Mouse (Mus musculus) G1E (cell line): Measurements from ENCODE around the gene Ankrd17.

Experiments
- CTCF ChIP-seq: IDR thresholded peaks from 2 replicates; pipeline ENCODE4 v1.5.1; 2012; ENCODE audit warnings: low read depth, low read length, inconsistent platforms, mixed read lengths
- TAL1 ChIP-seq: conservative IDR thresholded peaks from 2 replicates; pipeline ENCODE4 v1.6.1; 2012; ENCODE audit warnings: low read depth, low read length, inconsistent platforms, mixed read lengths

DNA sequence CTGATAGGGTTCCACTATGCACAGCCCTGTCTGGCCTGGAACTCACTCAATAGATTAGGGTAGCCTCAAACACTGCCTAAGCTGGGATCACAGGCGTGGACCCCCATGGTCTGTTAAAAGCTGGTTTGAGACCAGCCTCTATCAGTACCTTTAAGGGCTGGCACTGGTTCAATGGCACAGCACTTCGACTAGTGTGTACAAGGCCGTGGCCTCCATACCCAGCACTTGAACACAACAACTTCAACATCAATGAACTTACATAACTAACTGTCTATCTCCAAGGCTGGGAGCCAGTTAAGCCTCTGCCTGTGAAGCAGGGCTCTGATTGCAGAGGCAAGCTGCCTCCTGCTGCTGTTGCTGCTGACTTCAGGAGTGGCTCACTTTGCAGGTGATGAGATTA, 148.6 kb downstream of the Ankrd17 start:
- TF ChIP-seq CTCF (no peak), TAL1 (no peak)
